Mouse (Mus musculus) myocyte (in vitro differentiated cells): ENCODE measurements around the gene Fktn. TPM values are rescaled to one million over a fixed set of nuclear protein-coding genes. Genes with fewer than 3 reads are reported as not detected.

Source experiments
- H3K27me3 ChIP-seq: one replicate; pipeline ENCODE4 v1.6.1; 2011; ENCODE audit not compliant: control insufficient read depth, insufficient read depth, insufficient read length
- H3K36me3 ChIP-seq: one replicate; pipeline ENCODE4 v1.6.1; 2011; ENCODE audit not compliant: control insufficient read depth, insufficient read depth
- H3K4me2 ChIP-seq: one replicate; pipeline ENCODE4 v1.6.1; 2011; ENCODE audit warnings: low read depth, control low read depth
- H3K4me3 ChIP-seq: one replicate; pipeline ENCODE4 v1.5.1; 2011; ENCODE audit warnings: mild to moderate bottlenecking, control low read depth, moderate library complexity
- H3K79me2 ChIP-seq: one replicate; pipeline ENCODE4 v1.6.1; 2011; ENCODE audit not compliant: control insufficient read depth, insufficient read depth
- H3ac ChIP-seq: one replicate; pipeline ENCODE4 v1.6.1; 2011; ENCODE audit not compliant: control insufficient read depth, insufficient read length
- CEBPB ChIP-seq: IDR thresholded peaks from 2 replicates; pipeline ENCODE4 v1.6.1; 2011; ENCODE audit warnings: mild to moderate bottlenecking, moderate library complexity; ENCODE audit not compliant: poor library complexity, insufficient read depth, severe bottlenecking
- E2F4 ChIP-seq: IDR thresholded peaks from one replicate; pipeline ENCODE4 v1.6.1; 2011; ENCODE audit warnings: mild to moderate bottlenecking, control low read depth, moderate library complexity; ENCODE audit not compliant: insufficient read depth
- MAX ChIP-seq: IDR thresholded peaks from one replicate; pipeline ENCODE4 v1.6.1; 2011; ENCODE audit warnings: low read depth, mild to moderate bottlenecking, control low read depth
- MYOD1 ChIP-seq, 3 experiments: IDR thresholded peaks; one replicate each; pipeline ENCODE4 v1.6.1; 2011; ENCODE audit warnings: control low read depth in 2 of 3, low read depth in 2 of 3, mild to moderate bottlenecking in 2 of 3, moderate library complexity in 1 of 3; ENCODE audit not compliant: insufficient read length in 2 of 3, control insufficient read depth in 1 of 3
- MYOG ChIP-seq, 3 experiments: IDR thresholded peaks; one replicate each; pipeline ENCODE4 v1.6.1; 2011; ENCODE audit warnings: control low read depth in 2 of 3, low read depth in 2 of 3, mild to moderate bottlenecking in 2 of 3; ENCODE audit not compliant: insufficient read length in 2 of 3, control insufficient read depth in 1 of 3, insufficient read depth in 1 of 3
- POLR2A ChIP-seq: IDR thresholded peaks from one replicate; pipeline ENCODE4 v1.6.1; 2011; ENCODE audit warnings: low read depth, mild to moderate bottlenecking, control low read depth, moderate library complexity; ENCODE audit not compliant: insufficient read length
- POLR2AphosphoS2 ChIP-seq: IDR thresholded peaks from one replicate; pipeline ENCODE4 v1.6.1; 2011; ENCODE audit warnings: low read depth, control low read depth; ENCODE audit not compliant: insufficient read length
- REST ChIP-seq: IDR thresholded peaks from one replicate; pipeline ENCODE4 v1.6.1; 2011; ENCODE audit warnings: mild to moderate bottlenecking, control low read depth, moderate library complexity; ENCODE audit not compliant: insufficient read depth, insufficient read length
- SRF ChIP-seq: IDR thresholded peaks from one replicate; pipeline ENCODE4 v1.6.1; 2011; ENCODE audit warnings: low read depth; ENCODE audit not compliant: control insufficient read depth, insufficient read length
- TCF12 ChIP-seq: IDR thresholded peaks from one replicate; pipeline ENCODE4 v1.6.1; 2011; ENCODE audit warnings: mild to moderate bottlenecking, control low read depth; ENCODE audit not compliant: poor library complexity, insufficient read depth, severe bottlenecking
- TCF3 ChIP-seq: IDR thresholded peaks from one replicate; pipeline ENCODE4 v1.6.1; 2011; ENCODE audit warnings: low read depth, control low read depth; ENCODE audit not compliant: insufficient read length
- USF1 ChIP-seq: IDR thresholded peaks from one replicate; pipeline ENCODE4 v1.6.1; 2011; ENCODE audit warnings: low read depth, mild to moderate bottlenecking, control low read depth, moderate library complexity
- polyA plus RNA-seq: library from polyadenylated mRNA; unstranded; fragments of >200 nt; fragmentation: generic; extraction: Trizol; gene quantifications from one replicate; pipeline ENCODE4 v1.2.1, GENCODE M21; 2012; ENCODE audit warnings: missing spikeins

The Fktn gene
- polyA plus RNA-seq, 1 experiment, result 2.9 TPM

DNA sequence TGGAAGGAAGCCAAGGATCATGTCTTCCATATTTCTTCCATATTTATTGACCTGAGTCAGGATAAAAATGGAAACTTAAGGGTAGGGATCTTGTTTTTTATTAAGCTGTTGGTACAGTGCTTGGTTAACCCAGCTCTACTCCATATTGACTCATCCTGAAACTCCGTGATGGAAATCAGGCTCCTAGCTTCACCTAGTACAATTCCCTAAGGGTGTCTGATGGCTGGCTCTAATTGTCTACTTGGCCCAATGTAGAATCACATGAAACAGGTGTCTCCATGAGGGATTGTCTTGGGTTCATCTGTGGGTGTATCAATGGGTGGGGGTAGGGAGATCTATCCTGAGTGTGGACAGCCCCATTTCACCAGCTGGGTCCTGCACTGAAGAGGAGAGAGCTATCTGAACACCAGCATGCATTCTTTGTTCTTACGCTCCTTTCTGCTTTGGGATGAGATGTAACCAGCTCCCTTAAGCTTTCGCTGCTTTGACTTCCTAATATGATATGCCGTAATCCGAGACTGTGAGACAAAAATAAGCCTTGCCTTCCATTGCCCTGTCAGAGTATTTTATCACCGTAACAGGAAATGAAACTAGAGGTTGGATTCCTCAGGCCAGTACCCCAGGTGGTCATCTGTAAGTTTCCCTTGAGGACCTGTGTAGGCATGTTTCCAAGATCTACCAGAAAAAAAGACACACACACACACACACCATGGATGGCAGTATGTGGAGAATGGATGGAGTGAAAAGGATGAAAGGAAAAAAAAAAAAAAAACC lies 3.1 kb upstream of the Fktn start:
- Histone ChIP-seq H3K36me3 (no peaks in the 10 kb centered on the region), H3K79me2 (peaks cover 8% of the 10 kb centered on the region), H3ac (no peak overlapping the region), H3K4me2 (no peak overlapping the region), H3K27me3 (no peaks in the 10 kb centered on the region), H3K4me3 (no peak overlapping the region)
- TF ChIP-seq MYOD1 (IDR thresholded peaks at IDR 0.05; ENCODE audit: control insufficient read depth in 1 of 3, insufficient read length in 2 of 3, low read depth in 2 of 3), result no peak
- no peak for TF ChIP-seq SRF
- TF ChIP-seq CEBPB, result no peak
- no peak for TF ChIP-seq TCF3
- no peak for TF ChIP-seq MAX
- TF ChIP-seq USF1, result no peak
- no peak for TF ChIP-seq POLR2AphosphoS2
- TF ChIP-seq MYOG (IDR thresholded peaks at IDR 0.05; ENCODE audit: control insufficient read depth in 1 of 3, insufficient read depth in 1 of 3, insufficient read length in 2 of 3, low read depth in 2 of 3), result no peak
- TF ChIP-seq POLR2A, result no peak
- no peak for TF ChIP-seq TCF12
- TF ChIP-seq E2F4, result no peak
- TF ChIP-seq REST, result no peak

DNA sequence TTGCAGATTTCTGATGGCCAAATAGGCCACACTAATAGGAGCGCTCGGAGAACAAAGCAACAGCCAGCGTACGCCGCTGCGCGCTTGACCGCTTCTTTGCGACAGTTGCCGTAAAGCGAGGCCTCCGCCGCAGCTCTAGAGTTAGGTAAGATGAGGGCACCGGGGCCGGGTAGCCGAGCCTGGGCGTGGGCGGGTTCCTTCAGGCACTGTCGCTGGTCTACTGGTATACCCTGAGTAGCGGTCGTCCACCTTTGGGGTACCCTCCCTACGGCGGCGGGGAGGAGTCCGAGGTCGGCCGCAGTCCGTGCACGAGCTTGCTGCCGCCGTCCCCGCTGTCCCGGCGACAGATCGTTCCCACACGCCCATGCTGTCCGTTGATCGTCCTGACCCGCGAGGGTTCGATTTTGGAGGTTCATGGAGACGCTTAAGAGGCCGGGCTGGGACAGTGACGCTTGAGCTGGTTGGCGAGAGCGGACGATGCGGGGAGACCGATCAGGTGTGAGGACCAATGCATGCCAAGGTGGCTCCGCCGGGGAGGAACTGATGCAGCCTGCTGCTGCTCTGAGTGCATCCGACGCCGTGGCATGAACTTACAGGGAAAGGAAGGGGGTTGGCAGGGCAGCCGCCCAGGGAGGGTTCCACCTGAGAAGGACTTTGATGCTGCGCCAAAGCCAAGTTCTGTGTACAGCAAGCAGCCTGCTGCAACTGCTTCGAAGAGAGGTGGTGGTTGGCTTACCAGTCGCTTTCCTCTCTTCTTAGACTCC lies 435 bp downstream of the Fktn start:
- Histone ChIP-seq H3ac (peak overlapping the region; percentile 63), H3K79me2 (peaks cover 20% of the 10 kb centered on the region), H3K36me3 (peaks cover 5% of the 10 kb centered on the region), H3K4me3 (peak overlapping the region; percentile 83), H3K27me3 (no peaks in the 10 kb centered on the region), H3K4me2 (peak overlapping the region; percentile 85)
- TF ChIP-seq POLR2A (peak; percentile 72), TCF3 (no peak), MYOD1 (IDR thresholded peaks at IDR 0.05; ENCODE audit: control insufficient read depth in 1 of 3, insufficient read length in 2 of 3, low read depth in 2 of 3) (no peak), USF1 (no peak), POLR2AphosphoS2 (peak; percentile 78), TCF12 (no peak), CEBPB (no peak), REST (no peak), MAX (no peak), SRF (no peak), MYOG (IDR thresholded peaks at IDR 0.05; ENCODE audit: control insufficient read depth in 1 of 3, insufficient read depth in 1 of 3, insufficient read length in 2 of 3, low read depth in 2 of 3) (no peak), E2F4 (no peak)

DNA sequence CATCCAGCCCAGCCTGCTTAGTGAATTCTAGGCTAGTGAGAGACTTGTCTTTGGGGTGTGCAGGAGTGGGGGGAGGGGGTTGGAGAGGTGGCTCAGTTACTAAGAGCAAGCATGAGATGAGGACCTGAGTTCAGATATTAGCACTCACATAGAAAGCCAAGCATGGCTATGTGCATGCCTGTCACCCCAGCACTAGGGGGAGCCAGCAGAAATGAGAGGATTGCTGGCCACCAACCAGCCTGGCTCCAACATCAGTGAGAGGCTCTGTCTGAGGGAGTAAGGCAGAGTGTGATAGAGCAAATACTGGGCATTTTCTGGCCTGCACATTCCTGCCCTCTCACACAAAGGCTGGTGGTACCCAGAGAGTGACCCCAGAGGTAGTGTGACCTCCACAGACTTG lies 2.2 kb downstream of the Fktn start:
- H3K27me3 ChIP-seq, result no peaks in the 10 kb centered on the region
- no peak overlapping the region for H3ac ChIP-seq
- H3K4me3 ChIP-seq, result no peak overlapping the region
- peaks cover 20% of the 10 kb centered on the region for H3K79me2 ChIP-seq
- H3K4me2 ChIP-seq, result no peak overlapping the region
- H3K36me3 ChIP-seq, result peaks cover 5% of the 10 kb centered on the region
- TF ChIP-seq MAX (no peak), MYOD1 (IDR thresholded peaks at IDR 0.05; ENCODE audit: control insufficient read depth in 1 of 3, insufficient read length in 2 of 3, low read depth in 2 of 3) (no peak), MYOG (IDR thresholded peaks at IDR 0.05; ENCODE audit: control insufficient read depth in 1 of 3, insufficient read depth in 1 of 3, insufficient read length in 2 of 3, low read depth in 2 of 3) (no peak), POLR2A (no peak), TCF3 (no peak), SRF (no peak), CEBPB (no peak), USF1 (no peak), REST (no peak), TCF12 (no peak), E2F4 (no peak), POLR2AphosphoS2 (no peak)

DNA sequence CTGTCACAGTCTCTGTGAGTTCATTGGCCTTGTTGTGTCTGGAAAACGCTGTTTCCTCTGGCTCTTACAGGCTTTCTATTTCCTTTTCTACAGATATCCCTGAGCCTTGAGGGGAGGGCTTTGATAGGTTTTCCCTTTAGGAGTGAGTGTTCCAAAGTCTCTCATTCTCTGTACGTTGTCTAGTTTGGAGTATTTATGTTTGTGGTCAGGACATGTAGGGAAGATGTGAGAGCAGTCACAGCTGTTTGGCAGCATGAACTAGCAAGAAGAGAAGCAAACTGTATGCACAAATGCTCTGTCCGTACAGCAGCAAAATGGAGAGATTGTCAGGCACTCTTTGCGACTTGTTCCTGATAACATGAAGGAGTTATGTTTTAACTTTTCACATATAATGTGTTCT lies 3.7 kb downstream of the Fktn start:
- no peak overlapping the region for H3K4me2 ChIP-seq
- H3K36me3 ChIP-seq, result peaks cover 5% of the 10 kb centered on the region
- H3K4me3 ChIP-seq, result no peak overlapping the region
- H3K79me2 ChIP-seq, result peaks cover 20% of the 10 kb centered on the region
- no peaks in the 10 kb centered on the region for H3K27me3 ChIP-seq
- TF ChIP-seq SRF (no peak), MAX (no peak), POLR2A (no peak), TCF12 (no peak), MYOG (IDR thresholded peaks at IDR 0.05; ENCODE audit: control insufficient read depth in 1 of 3, insufficient read depth in 1 of 3, insufficient read length in 2 of 3, low read depth in 2 of 3) (no peak), E2F4 (no peak), REST (no peak), CEBPB (no peak), POLR2AphosphoS2 (no peak)
- no peak overlapping the region for H3ac ChIP-seq
